ENCODE assay signal across 8 mouse cellular contexts in the genomic region with DNA sequence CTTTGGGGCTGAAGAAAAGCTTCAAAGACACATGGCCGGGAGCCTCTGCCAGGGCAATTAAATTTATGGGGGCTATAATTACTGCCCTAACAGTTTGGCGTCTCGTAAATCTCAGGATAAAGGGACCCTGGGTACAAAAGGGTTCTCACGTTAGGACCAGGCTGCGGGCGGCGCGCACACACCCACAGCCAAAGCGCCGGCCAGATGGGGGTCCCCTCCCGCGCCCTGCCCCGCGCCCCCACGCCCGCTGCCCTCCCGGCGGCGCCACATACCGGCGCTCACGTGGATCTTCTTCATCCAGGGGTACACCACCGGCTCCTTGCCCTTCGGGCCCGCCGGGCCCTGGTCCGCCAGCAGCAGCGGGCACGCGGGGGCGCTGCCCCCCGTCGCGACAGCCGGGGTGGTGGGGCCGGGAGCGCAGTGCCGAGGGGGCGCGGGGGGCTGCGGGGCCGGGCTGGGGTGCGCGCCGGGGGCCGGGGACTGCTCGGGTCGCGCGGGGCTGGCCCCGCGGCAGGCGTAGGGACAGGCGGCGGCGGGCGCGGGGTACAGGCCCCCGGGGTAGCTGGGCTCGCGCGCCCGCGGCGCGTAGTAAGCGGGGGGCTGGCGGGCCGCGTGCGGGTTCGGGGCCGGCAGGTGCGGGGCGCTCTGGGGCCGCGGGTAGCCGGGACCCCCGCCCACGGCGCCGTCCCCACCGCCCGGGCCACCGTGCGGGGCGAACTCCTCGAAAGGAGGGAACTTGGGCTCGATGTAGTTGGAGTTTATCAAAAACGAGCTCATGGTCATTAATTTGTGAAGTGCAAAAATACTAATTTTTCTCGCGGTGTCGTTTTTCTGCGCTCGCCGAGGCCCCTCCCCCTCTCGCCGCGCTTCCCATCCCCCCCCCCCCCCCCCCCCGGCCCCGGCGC. TPM values are rescaled to one million over a fixed set of nuclear protein-coding genes. Genes with fewer than 3 reads are reported as not detected.
DNase-seq lines count a peak whose midpoint lies in the region; ATAC-seq and TF ChIP-seq lines count a peak whose summit lies in the region.

A gene (minus strand): TSS at position 848 of the 905 bp plus-strand sequence.

- H3K27ac ChIP-seq in liver, adult 2 months (replicated peaks; ENCODE audit: insufficient read depth, low read depth, low read length) = peak within 1 kb of the TSS; percentile 64; the same call in 1 of the 2 replicates
- no peak within 1 kb of the TSS for H3K27ac ChIP-seq in embryonic facial prominence, embryonic 13.5 days
- peak within 1 kb of the TSS; percentile 62 for H3K27ac ChIP-seq in kidney, adult 2 months (ENCODE audit: insufficient read depth, low read depth, low read length)
- no peak within 1 kb of the TSS for H3K27ac ChIP-seq in midbrain, embryonic 13.5 days

- H3K4me2 ChIP-seq in embryonic facial prominence, embryonic 13.5 days = peak within 1 kb of the TSS; percentile 76
- peak within 1 kb of the TSS; percentile 54 for H3K4me2 ChIP-seq in midbrain, embryonic 13.5 days (replicated peaks)

- no peak for TF ChIP-seq CTCF in liver, adult 2 months (IDR thresholded peaks at IDR 0.05; ENCODE audit: low read depth, low read length)
- no peak for TF ChIP-seq CTCF in kidney, adult 2 months (conservative IDR thresholded peaks at IDR 0.05; ENCODE audit: insufficient read depth, insufficient read length, low read depth, low read length)

- no peak for DNase-seq in liver, adult 2 months (ENCODE audit: extremely low read depth, low read depth, low spot score)
- no peak for DNase-seq in liver
- DNase-seq in kidney, adult 2 months = no peak
- DNase-seq in cerebellum, adult 11-12 months = no peak
- DNase-seq in left cerebral cortex, adult 11 months (ENCODE audit: low spot score) = no peak

- H3K79me2 ChIP-seq in liver, adult 2 months (ENCODE audit: control insufficient read depth, insufficient read depth, low read length) = no peaks in the 10 kb centered on the region

- no peak for ATAC-seq in embryonic facial prominence, embryonic 13.5 days (ENCODE audit: insufficient number of reproducible peaks, insufficient read depth, low FRiP score, low TSS enrichment, low read depth)
- ATAC-seq in midbrain, embryonic 13.5 days = no peak
- ATAC-seq in monocyte, adult 5-6 weeks (replicated peaks; ENCODE audit: insufficient number of reproducible peaks, low FRiP score, low TSS enrichment, poor library complexity, severe bottlenecking) = no peak

- TF ChIP-seq POLR2A in liver, adult 2 months (IDR thresholded peaks at IDR 0.05; ENCODE audit: extremely low read depth, insufficient read depth, low read length) = no peak
- TF ChIP-seq POLR2A in kidney, adult 2 months (IDR thresholded peaks at IDR 0.05; ENCODE audit: low read depth, low read length) = no peak

- H3K9me3 ChIP-seq in embryonic facial prominence, embryonic 13.5 days = no peaks in the 10 kb centered on the region
- no peaks in the 10 kb centered on the region for H3K9me3 ChIP-seq in midbrain, embryonic 13.5 days

- peaks cover 2% of the 10 kb centered on the region; the same call in 1 of the 2 replicates for H3K4me1 ChIP-seq in liver, adult 2 months (ENCODE audit: control insufficient read depth, insufficient read depth, low read length)
- peaks cover 11% of the 10 kb centered on the region; the same call in 1 of the 2 replicates for H3K4me1 ChIP-seq in embryonic facial prominence, embryonic 13.5 days
- H3K4me1 ChIP-seq in kidney, adult 2 months (ENCODE audit: control insufficient read depth, insufficient read depth, low read length) = peaks cover 26% of the 10 kb centered on the region
- peaks cover 10% of the 10 kb centered on the region for H3K4me1 ChIP-seq in midbrain, embryonic 13.5 days (replicated peaks)

- peaks cover 22% of the 10 kb centered on the region; the same call in 1 of the 2 replicates for H3K27me3 ChIP-seq in liver, adult 2 months (ENCODE audit: control insufficient read depth, insufficient read depth, low read length)
- H3K27me3 ChIP-seq in embryonic facial prominence, embryonic 13.5 days = peaks cover 100% of the 10 kb centered on the region
- no peaks in the 10 kb centered on the region for H3K27me3 ChIP-seq in kidney, adult 2 months (replicated peaks; ENCODE audit: control insufficient read depth, insufficient read depth, low read length)
- H3K27me3 ChIP-seq in midbrain, embryonic 13.5 days = peaks cover 100% of the 10 kb centered on the region

- peak within 1 kb of the TSS; percentile 76 for H3K9ac ChIP-seq in liver, adult 2 months (ENCODE audit: low read depth, low read length)
- no peak within 1 kb of the TSS for H3K9ac ChIP-seq in embryonic facial prominence, embryonic 13.5 days
- H3K9ac ChIP-seq in midbrain, embryonic 13.5 days (replicated peaks) = no peak within 1 kb of the TSS

- 4% methylated on average over 89 of the region's 102 CpGs for WGBS in liver, adult 2 months
- 2% methylated on average over 90 of the region's 102 CpGs for WGBS in embryonic facial prominence, embryonic 13.5 days
- WGBS in kidney, adult 2 months = 3% methylated on average over 89 of the region's 102 CpGs
- under 1% methylated on average over 67 of the region's 102 CpGs for WGBS in midbrain, embryonic 13.5 days

- H3K4me3 ChIP-seq in liver, adult 2 months (ENCODE audit: insufficient read depth, low read depth, low read length) = peak within 1 kb of the TSS; percentile 71
- H3K4me3 ChIP-seq in embryonic facial prominence, embryonic 13.5 days = peak within 1 kb of the TSS; percentile 47
- H3K4me3 ChIP-seq in kidney, adult 2 months (ENCODE audit: insufficient read depth, low read depth, low read length) = peak within 1 kb of the TSS; percentile 83
- peak within 1 kb of the TSS; percentile 36 for H3K4me3 ChIP-seq in midbrain, embryonic 13.5 days (replicated peaks)

- no peaks in the 10 kb centered on the region for H3K36me3 ChIP-seq in liver, adult 2 months (ENCODE audit: control insufficient read depth, insufficient read depth, low read length)
- H3K36me3 ChIP-seq in embryonic facial prominence, embryonic 13.5 days = no peaks in the 10 kb centered on the region
- no peaks in the 10 kb centered on the region for H3K36me3 ChIP-seq in kidney, adult 2 months (ENCODE audit: control insufficient read depth, insufficient read depth, low read length)
- no peaks in the 10 kb centered on the region for H3K36me3 ChIP-seq in midbrain, embryonic 13.5 days

RNA-seq across cellular contexts. Expression of the gene that starts here (rescaled TPM):
- total RNA-seq in liver, adult 2 months (2014; rRNA removed) = 0.28 TPM in 1 of 2 replicates, not detected in the other
- 0.23 and 0.39 TPM in 2 replicates for polyA plus RNA-seq in liver, adult 2 months (2012; rRNA removed)
- polyA plus RNA-seq in embryonic facial prominence, embryonic 13.5 days (2015; fragmentation: Nextera tagmentation; extraction: Ambion mirVana) = 0.46 TPM in 1 of 2 replicates, not detected in the other
- 2.8 TPM in 2 replicates for polyA plus RNA-seq in kidney, adult 2 months (2012; rRNA removed)
- not detected in 2 replicates for polyA plus RNA-seq in midbrain, embryonic 13.5 days (2015; fragmentation: Nextera tagmentation; extraction: Ambion mirVana)
- total RNA-seq in monocyte, adult 5-6 weeks (2017) = not detected in 3 replicates

Comparison
In these comparisons a context has a peak if more than half of its experiments do, and no peak if none do; other contexts are left out.
1. H3K27ac ChIP-seq: peak in liver, adult 2 months (single experiment) and kidney, adult 2 months (single experiment); none in embryonic facial prominence, embryonic 13.5 days (single experiment) and midbrain, embryonic 13.5 days (single experiment).
2. Peak in every context shown above with its lines, with median percentiles within 50 percentile points of each other: H3K4me3 ChIP-seq.